Mouse (Mus musculus) MEL (cell line): ENCODE measurements at regions not wholly inside any gene's neighbourhood (a gene's known extent, or its start where the extent isn't known, plus 50 kb on each side); places are given as distances from the start of the nearest gene placed in this dataset.

Source experiments
- CTCF ChIP-seq, 3 experiments: IDR thresholded peaks in 2 of 3; conservative IDR thresholded peaks in 1 of 3; 2 replicates each; pipeline ENCODE4 v1.5.1; 2011 to 2012; ENCODE audit warnings: low read length in 3 of 3, low read depth in 2 of 3, mild to moderate bottlenecking in 2 of 3, improper control_type of control experiment in 1 of 3, inconsistent platforms in 1 of 3, mixed read lengths in 1 of 3, moderate library complexity in 1 of 3; ENCODE audit not compliant: control insufficient read depth in 1 of 3, insufficient read depth in 1 of 3, poor library complexity in 1 of 3, severe bottlenecking in 1 of 3
- JUND ChIP-seq: IDR thresholded peaks from 2 replicates; pipeline ENCODE4 v1.6.1; 2011; ENCODE audit warnings: low read depth, mild to moderate bottlenecking, improper control_type of control experiment, low read length
- MAFK ChIP-seq: IDR thresholded peaks from 2 replicates; pipeline ENCODE4 v1.6.1; 2011; ENCODE audit warnings: low read depth, mild to moderate bottlenecking, low read length, improper control_type of control experiment, borderline replicate concordance
- POLR2A ChIP-seq, 2 experiments: IDR thresholded peaks; 2 replicates each; pipeline ENCODE4 v1.6.1; 2011 to 2012; ENCODE audit warnings: low read length in 2 of 2, mild to moderate bottlenecking in 2 of 2, control low read depth in 1 of 2, improper control_type of control experiment in 1 of 2, low read depth in 1 of 2, moderate library complexity in 1 of 2; ENCODE audit not compliant: control insufficient read depth in 1 of 2, insufficient read depth in 1 of 2, poor library complexity in 1 of 2
- TBP ChIP-seq: IDR thresholded peaks from 2 replicates; pipeline ENCODE4 v1.8.0; 2011; ENCODE audit warnings: low read depth, low read length, improper control_type of control experiment
- UBTF ChIP-seq: IDR thresholded peaks from 2 replicates; pipeline ENCODE4 v1.6.1; 2012; ENCODE audit warnings: low read depth, mild to moderate bottlenecking, inconsistent platforms, low read length, improper control_type of control experiment, moderate library complexity, borderline replicate concordance; ENCODE audit not compliant: insufficient read depth

DNA sequence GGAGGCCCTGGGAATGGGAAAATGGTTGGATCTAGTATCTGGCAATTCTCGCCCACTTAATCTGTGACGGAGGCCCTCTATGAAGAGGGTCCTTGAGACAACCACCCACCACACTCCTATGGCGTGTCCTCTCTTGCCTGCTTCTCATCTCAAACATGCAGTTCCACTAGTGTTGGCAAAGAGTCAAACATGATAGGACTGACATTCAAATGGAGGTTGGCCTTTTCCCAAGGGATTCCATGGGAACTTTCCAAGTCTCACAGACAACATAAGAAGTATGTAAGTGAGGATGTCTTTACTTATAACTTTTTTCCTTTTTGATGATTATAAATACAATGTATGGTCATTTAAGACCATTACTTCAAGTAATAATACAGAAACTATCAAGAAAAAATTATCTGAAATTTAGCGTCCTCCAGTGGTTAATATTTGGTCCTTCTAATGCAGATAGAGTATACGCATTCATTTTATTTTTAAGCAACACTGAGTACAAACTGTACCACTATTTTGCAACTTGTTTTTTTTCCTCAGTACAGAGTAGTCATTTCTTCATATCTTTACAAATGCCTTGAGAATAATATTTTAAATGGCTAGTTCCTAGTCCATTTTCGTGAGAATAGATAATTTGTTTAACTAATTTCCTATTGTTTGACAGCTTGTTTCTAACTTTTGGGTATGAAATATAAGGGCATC is 280.2 kb downstream of the Foxo1 start:
- TF ChIP-seq JUND (no peak), UBTF (no peak), CTCF (IDR thresholded peaks at IDR 0.05 in 2 of 3, conservative IDR thresholded peaks at IDR 0.05 in 1 of 3; ENCODE audit: control insufficient read depth in 1 of 3, insufficient read depth in 1 of 3, low read depth in 2 of 3, low read length in 3 of 3, poor library complexity in 1 of 3, severe bottlenecking in 1 of 3) (no peak), MAFK (no peak), TBP (no peak), POLR2A (IDR thresholded peaks at IDR 0.05; ENCODE audit: control insufficient read depth in 1 of 2, insufficient read depth in 1 of 2, low read depth in 1 of 2, low read length in 2 of 2, poor library complexity in 1 of 2) (no peak)
